Mouse (Mus musculus): ENCODE results near the gene Tmed8.
"Not testable (repeated sequence)": the region's sequence is repeated elsewhere in the genome, so short reads cannot be mapped to it uniquely, and the experiment has no call there.

The Tmed8 gene

GRCm38 (mm10) chr12:87160310-87160709 lies 39.9 kb downstream of the Tmed8 start:
- DNase-seq (ENCODE audit: low spot score), result no peak

GRCm38 (mm10) chr12:87158099-87158498 lies 42.2 kb downstream of the Tmed8 start:
- DNase-seq (ENCODE audit: low spot score), result no peak

- DNase-seq (ENCODE audit: low spot score), result no peak
Measured at GRCm38 (mm10) chr12:87157361-87157760, 42.9 kb downstream of the Tmed8 start.

- DNase-seq (ENCODE audit: low spot score), result not testable (repeated sequence)
Measured at GRCm38 (mm10) chr12:87154448-87154847, 45.8 kb downstream of the Tmed8 start.

GRCm38 (mm10) chr12:87149471-87149870 lies 50.8 kb downstream of the Tmed8 start:
- DNase-seq (ENCODE audit: low spot score), result no peak

GRCm38 (mm10) chr12:87148136-87148535 lies 52.1 kb downstream of the Tmed8 start:
- DNase-seq (ENCODE audit: low spot score), result peak; percentile 18

GRCm38 (mm10) chr12:87147395-87148089 lies 52.7 kb downstream of the Tmed8 start, which contains the start of gene Pomt2:
Gene Pomt2 (minus strand): TSS chr12:87147968.
- DNase-seq (ENCODE audit: low spot score), result peak; percentile 89

- peak; percentile 81 for DNase-seq (ENCODE audit: low spot score)
Measured at GRCm38 (mm10) chr12:87146966-87147365, 53.3 kb downstream of the Tmed8 start, which contains the start of gene Gstz1. Gene Gstz1 (plus strand): TSS chr12:87147165.

- DNase-seq (ENCODE audit: low spot score), result no peak
Measured at GRCm38 (mm10) chr12:87142156-87142555, 58.1 kb downstream of the Tmed8 start.

- no peak for DNase-seq (ENCODE audit: low spot score)
Measured at GRCm38 (mm10) chr12:87138768-87139167, 61.5 kb downstream of the Tmed8 start.

GRCm38 (mm10) chr12:87138342-87138701 lies 61.9 kb downstream of the Tmed8 start:
- no peak for DNase-seq (ENCODE audit: low spot score)

- no peak for DNase-seq (ENCODE audit: low spot score)
Measured at GRCm38 (mm10) chr12:87137439-87138341, 62.6 kb downstream of the Tmed8 start.

- DNase-seq (ENCODE audit: low spot score), result no peak
Measured at GRCm38 (mm10) chr12:87132784-87133183, 67.5 kb downstream of the Tmed8 start.

GRCm38 (mm10) chr12:87132210-87132609 lies 68.0 kb downstream of the Tmed8 start:
- DNase-seq (ENCODE audit: low spot score), result no peak

- no peak for DNase-seq (ENCODE audit: low spot score)
Measured at GRCm38 (mm10) chr12:87131619-87132018, 68.6 kb downstream of the Tmed8 start.

- no peak for DNase-seq (ENCODE audit: low spot score)
Measured at GRCm38 (mm10) chr12:87131181-87131580, 69.1 kb downstream of the Tmed8 start.

- no peak for DNase-seq (ENCODE audit: low spot score)
Measured at GRCm38 (mm10) chr12:87130224-87130623, 70.0 kb downstream of the Tmed8 start.

- DNase-seq (ENCODE audit: low spot score), result no peak
Measured at GRCm38 (mm10) chr12:87127256-87127655, 73.0 kb downstream of the Tmed8 start.

GRCm38 (mm10) chr12:87121918-87122589 lies 78.2 kb downstream of the Tmed8 start:
- DNase-seq (ENCODE audit: low spot score), result no peak

All from left cerebral cortex, adult 11 months (tissue).